Mouse (Mus musculus) heart, embryonic 10.5 days (tissue): ENCODE data around the gene Ccdc158. TPM values are rescaled to one million over a fixed set of nuclear protein-coding genes. Genes with fewer than 3 reads are reported as not detected.

Experiments used
- DNase-seq: peaks from one replicate; pipeline ENCODE4 v3.0.0-alpha.2; 2017; ENCODE audit warnings: low spot score
- H3K27ac ChIP-seq: fragments of 300-500 bp; sonication (generic); 2 replicates; pipeline ENCODE4 v1.5.1; 2016; ENCODE audit warnings: mild to moderate bottlenecking
- H3K27me3 ChIP-seq: fragments of 300-500 bp; sonication (generic); 2 replicates; pipeline ENCODE4 v1.6.1; 2016; ENCODE audit warnings: mild to moderate bottlenecking; ENCODE audit not compliant: poor library complexity, insufficient read depth, severe bottlenecking
- H3K36me3 ChIP-seq: fragments of 300-500 bp; sonication (generic); 2 replicates; pipeline ENCODE4 v1.6.1; 2016; ENCODE audit warnings: mild to moderate bottlenecking, moderate library complexity
- H3K4me1 ChIP-seq: fragments of 300-500 bp; sonication (generic); 2 replicates; pipeline ENCODE4 v1.6.1; 2016; ENCODE audit warnings: mild to moderate bottlenecking
- H3K4me3 ChIP-seq: fragments of 300-500 bp; sonication (generic); 2 replicates; pipeline ENCODE4 v1.5.1; 2016; ENCODE audit warnings: mild to moderate bottlenecking, moderate library complexity
- H3K9me3 ChIP-seq: fragments of 300-500 bp; sonication (generic); 2 replicates; pipeline ENCODE4 v1.6.1; 2016; ENCODE audit warnings: mild to moderate bottlenecking, moderate library complexity
- WGBS: fragments of 180-500 bp; shearing (Covaris S2); methylation state at CpG from one replicate; pipeline ENCODE4 v1.1.7; 2016; 5-methylcytosine and 5-hydroxymethylcytosine counted together
- polyA plus RNA-seq: library from polyadenylated mRNA; unstranded; fragments of >200 nt; fragmentation: Nextera tagmentation; extraction: Ambion mirVana; gene quantifications from 2 replicates; pipeline ENCODE4 v1.2.1, GENCODE M21; 2016

Gene Ccdc158
- polyA plus RNA-seq, 1 experiment from 2014 or later: 0.90 TPM

GRCm38 (mm10) chr5:92682621-92683348 lies 7.7 kb upstream of the Ccdc158 start:
- Histone ChIP-seq H3K9me3 (no peaks in the 10 kb centered on the region), H3K27ac (peak overlapping the region; percentile 90), H3K36me3 (no peaks in the 10 kb centered on the region), H3K4me1 (peaks cover 6% of the 10 kb centered on the region; the same call in 1 of the 2 replicates), H3K4me3 (peak overlapping the region; percentile 71), H3K27me3 (peaks cover 6% of the 10 kb centered on the region; the same call in 1 of the 2 replicates)
- DNase-seq: no peak
- under 1% methylated on average over 39 of the region's 39 CpGs for WGBS

GRCm38 (mm10) chr5:92681861-92682260 lies 6.8 kb upstream of the Ccdc158 start:
- 92% methylated on average over 10 of the region's 10 CpGs for WGBS
- peaks cover 6% of the 10 kb centered on the region; the same call in 1 of the 2 replicates for H3K4me1 ChIP-seq
- H3K27ac ChIP-seq: no peak overlapping the region
- H3K27me3 ChIP-seq: peaks cover 6% of the 10 kb centered on the region; the same call in 1 of the 2 replicates
- no peaks in the 10 kb centered on the region for H3K9me3 ChIP-seq
- H3K4me3 ChIP-seq: no peak overlapping the region
- H3K36me3 ChIP-seq: no peaks in the 10 kb centered on the region
- DNase-seq: no peak

- 32% methylated on average over 4 of the region's 4 CpGs for WGBS
- DNase-seq: no peak
- Histone ChIP-seq H3K27me3 (peaks cover 6% of the 10 kb centered on the region; the same call in 1 of the 2 replicates), H3K4me1 (peaks cover 21% of the 10 kb centered on the region), H3K27ac (no peak overlapping the region), H3K9me3 (no peaks in the 10 kb centered on the region), H3K4me3 (no peak overlapping the region), H3K36me3 (no peaks in the 10 kb centered on the region)
Observed at GRCm38 (mm10) chr5:92679441-92679840, 4.4 kb upstream of the Ccdc158 start.

DNA sequence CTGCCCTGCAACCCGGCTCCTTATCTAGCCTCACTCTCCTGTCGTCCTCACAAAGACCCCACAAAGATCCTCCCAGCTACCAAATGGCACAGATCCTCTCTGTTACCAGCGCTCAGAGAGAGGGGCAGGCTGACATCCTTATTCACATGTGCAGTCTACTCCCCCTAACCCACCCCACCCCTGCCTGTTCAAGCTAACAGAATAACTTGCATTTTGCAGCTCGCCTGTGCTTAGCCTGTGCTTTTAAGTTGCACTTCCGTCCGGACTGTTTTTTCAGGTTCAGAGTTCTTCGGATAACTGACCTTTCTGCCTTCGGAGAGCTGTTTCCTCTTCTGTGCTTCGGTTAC lies 476 bp upstream of the Ccdc158 start:
- DNase-seq: no peak
- Histone ChIP-seq H3K9me3 (no peaks in the 10 kb centered on the region), H3K27ac (peak overlapping the region; percentile 83), H3K4me1 (peaks cover 16% of the 10 kb centered on the region), H3K27me3 (no peaks in the 10 kb centered on the region), H3K36me3 (no peaks in the 10 kb centered on the region), H3K4me3 (peak overlapping the region; percentile 65)
- WGBS: 3% methylated on average over 9 of the region's 9 CpGs

DNA sequence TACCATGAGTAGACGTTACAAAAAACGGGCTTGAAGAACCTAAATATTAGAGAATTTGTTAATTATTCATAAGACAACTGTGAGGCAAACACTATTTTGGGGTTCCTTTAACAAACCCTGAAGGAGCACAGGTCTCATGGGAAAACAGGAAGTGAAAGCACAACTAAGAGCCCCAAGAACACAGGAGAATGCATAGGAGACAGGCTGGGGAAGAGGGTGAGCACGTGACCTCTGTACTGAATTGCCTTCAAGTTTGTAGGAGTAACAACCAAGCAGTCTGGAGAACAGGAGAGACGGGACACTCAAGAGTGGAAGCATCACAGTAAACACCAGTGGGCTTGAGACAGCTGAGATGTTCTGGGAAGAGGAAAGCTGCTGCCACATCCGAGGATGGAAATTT lies 8.2 kb downstream of the Ccdc158 start:
- DNase-seq: peak; percentile 59
- Histone ChIP-seq H3K4me3 (no peak overlapping the region), H3K27me3 (no peaks in the 10 kb centered on the region), H3K4me1 (no peaks in the 10 kb centered on the region), H3K9me3 (no peaks in the 10 kb centered on the region), H3K36me3 (no peaks in the 10 kb centered on the region), H3K27ac (no peak overlapping the region)
- WGBS: 79% methylated on average over 5 of the region's 5 CpGs

DNA sequence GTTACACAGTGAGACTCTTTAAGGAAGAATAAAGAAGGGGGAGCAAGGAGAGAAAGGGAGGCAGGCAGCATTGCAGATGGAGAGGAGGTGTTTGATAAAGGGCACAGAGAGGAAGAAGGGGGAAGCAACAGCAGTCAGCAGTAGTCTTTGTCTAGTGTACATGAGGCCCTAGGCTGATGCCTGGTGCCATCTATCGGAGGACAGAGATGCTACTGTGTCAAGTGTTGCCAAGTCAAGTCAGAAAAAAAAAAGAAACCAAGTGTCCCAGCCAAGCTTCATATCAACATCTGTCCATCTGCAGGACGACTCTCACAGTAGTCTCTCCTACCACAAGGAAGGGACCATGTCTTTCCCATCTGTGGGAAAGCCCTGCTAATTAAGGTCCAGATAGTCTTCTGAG lies 10.8 kb downstream of the Ccdc158 start:
- Histone ChIP-seq H3K9me3 (no peaks in the 10 kb centered on the region), H3K27ac (no peak overlapping the region), H3K4me1 (no peaks in the 10 kb centered on the region), H3K36me3 (no peaks in the 10 kb centered on the region), H3K4me3 (no peak overlapping the region), H3K27me3 (no peaks in the 10 kb centered on the region)
- DNase-seq: no peak
- 55% methylated on average over 2 of the region's 2 CpGs for WGBS

GRCm38 (mm10) chr5:92656256-92656655 lies 18.8 kb downstream of the Ccdc158 start:
- H3K4me3 ChIP-seq: no peak overlapping the region
- WGBS: 9% methylated on average over 1 of the region's 1 CpGs
- no peak for DNase-seq

DNA sequence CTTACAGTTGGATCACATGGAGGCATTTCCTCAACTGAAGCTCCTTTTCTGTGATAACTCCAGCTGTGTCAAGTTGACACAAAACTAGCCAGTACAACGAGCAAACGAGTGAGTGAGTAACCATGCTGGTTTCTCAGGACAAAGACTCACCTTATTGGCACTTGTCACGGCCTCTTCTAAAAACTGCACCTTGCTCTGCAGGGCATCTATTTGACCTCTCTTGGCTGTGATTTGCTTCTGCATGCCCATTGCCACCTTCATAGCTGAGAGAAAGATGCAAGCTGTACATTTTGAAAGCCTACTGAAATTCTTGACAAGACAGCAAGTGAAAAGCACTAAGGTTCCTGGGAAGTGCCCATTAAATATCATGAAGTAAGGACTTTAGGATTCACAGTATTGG lies 34.2 kb downstream of the Ccdc158 start:
- H3K27me3 ChIP-seq: no peaks in the 10 kb centered on the region
- 0 out of 2 replicates have a peak, but pooled peaks cover 3% of the 10 kb centered on the region for H3K4me1 ChIP-seq
- no peaks in the 10 kb centered on the region for H3K36me3 ChIP-seq
- no peaks in the 10 kb centered on the region for H3K9me3 ChIP-seq
- WGBS: 81% methylated on average over 3 of the region's 3 CpGs
- H3K27ac ChIP-seq: no peak overlapping the region
- peak; percentile 42 for DNase-seq
- H3K4me3 ChIP-seq: no peak overlapping the region

More at GRCm38 (mm10) chr5:92656256-92656655, 18.8 kb downstream of the Ccdc158 start:
- Histone ChIP-seq H3K27me3 (no peaks in the 10 kb centered on the region), H3K27ac (no peak overlapping the region), H3K36me3 (no peaks in the 10 kb centered on the region), H3K4me1 (no peaks in the 10 kb centered on the region), H3K9me3 (no peaks in the 10 kb centered on the region)

DNA sequence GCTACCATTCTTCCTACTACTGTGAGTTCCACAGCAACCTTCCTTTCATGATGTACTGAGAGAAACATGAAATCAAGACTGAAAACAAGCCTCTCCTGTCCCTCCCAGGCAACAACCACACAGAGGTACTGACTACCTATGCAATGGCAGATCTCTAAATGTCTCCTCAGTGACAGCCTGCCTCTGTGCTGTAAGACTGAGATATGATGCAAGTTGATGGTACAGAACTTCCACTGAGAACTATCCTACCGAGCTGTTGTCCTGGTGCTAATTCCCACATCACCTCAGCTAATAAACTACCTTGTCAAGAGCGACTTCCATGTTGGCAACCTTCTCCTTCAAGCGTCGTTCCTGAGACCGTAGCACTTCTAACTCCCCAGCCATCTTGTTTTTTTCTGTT lies 39.2 kb downstream of the Ccdc158 start:
- no peaks in the 10 kb centered on the region for H3K36me3 ChIP-seq
- 87% methylated on average over 5 of the region's 5 CpGs for WGBS

DNA sequence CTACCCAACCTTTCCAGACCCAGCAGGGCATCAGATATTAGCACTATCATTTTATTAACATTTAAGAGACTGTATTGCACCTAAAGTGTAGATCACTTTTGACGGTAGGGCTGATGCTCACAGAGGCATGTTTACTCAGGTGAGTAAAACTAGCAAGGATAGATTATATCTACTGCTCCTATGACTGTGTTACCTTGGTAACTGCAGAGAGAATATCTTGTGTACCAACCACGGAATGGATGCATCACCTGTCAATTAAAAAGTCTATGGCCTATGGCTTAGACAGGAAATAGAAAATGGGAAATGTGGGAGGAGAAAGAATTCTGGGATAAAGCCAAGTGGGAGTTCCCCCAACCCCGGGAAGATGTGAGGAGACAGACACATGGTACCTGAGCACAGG lies 40.2 kb downstream of the Ccdc158 start:
- Histone ChIP-seq H3K9me3 (no peaks in the 10 kb centered on the region), H3K4me3 (no peak overlapping the region), H3K27ac (no peak overlapping the region), H3K4me1 (no peaks in the 10 kb centered on the region), H3K36me3 (no peaks in the 10 kb centered on the region), H3K27me3 (no peaks in the 10 kb centered on the region)
- DNase-seq: peak; percentile 2
- 78% methylated on average over 3 of the region's 3 CpGs for WGBS

More for the DNA sequence above, 39.2 kb downstream of the Ccdc158 start:
- H3K27me3 ChIP-seq: no peaks in the 10 kb centered on the region
- no peak overlapping the region for H3K27ac ChIP-seq
- H3K4me1 ChIP-seq: no peaks in the 10 kb centered on the region
- H3K4me3 ChIP-seq: no peak overlapping the region
- no peaks in the 10 kb centered on the region for H3K9me3 ChIP-seq
- DNase-seq: peak; percentile 56

DNA sequence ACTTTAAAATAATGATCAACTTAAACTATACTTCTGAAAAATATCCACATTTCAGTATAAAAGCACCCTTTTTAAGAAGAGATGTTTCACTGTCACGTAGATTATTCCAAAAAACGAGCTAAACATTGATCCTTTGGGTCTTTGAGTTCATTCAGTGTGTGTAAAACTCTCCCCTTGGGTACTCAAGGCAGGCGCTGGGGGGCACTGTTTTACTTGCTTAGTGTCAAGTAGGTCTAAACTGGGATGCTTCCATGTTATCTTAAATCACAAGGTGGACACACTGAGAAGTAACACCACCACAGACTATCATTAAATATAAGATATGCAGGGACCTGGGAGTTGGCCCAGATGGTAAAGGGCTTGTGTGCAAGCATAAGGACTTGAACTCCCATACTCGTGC lies 41.5 kb downstream of the Ccdc158 start:
- Histone ChIP-seq H3K27ac (no peak overlapping the region), H3K4me1 (peaks cover 6% of the 10 kb centered on the region; the same call in 1 of the 2 replicates), H3K36me3 (no peaks in the 10 kb centered on the region), H3K4me3 (no peak overlapping the region), H3K9me3 (no peaks in the 10 kb centered on the region), H3K27me3 (no peaks in the 10 kb centered on the region)
- 50% methylated on average over 4 of the region's 4 CpGs for WGBS
- DNase-seq: no peak

DNA sequence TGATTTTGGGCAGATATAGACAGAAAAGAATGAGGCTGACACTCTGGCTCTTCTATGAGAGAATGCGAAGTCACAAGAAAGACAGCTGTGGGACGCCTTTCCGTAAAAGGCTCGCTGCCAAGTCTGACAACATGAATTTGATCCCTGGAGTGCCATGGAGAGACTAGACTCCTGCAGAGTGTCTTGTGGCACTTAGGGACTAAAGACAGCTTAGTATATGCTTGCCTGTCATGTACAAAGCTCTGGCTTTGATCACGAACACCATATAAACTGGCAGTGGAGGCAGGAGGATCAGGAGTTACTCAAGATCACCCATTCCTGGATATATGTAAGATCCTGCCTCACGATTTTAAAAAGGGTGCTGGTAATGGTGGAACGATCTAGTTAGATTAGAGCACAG lies 47.2 kb downstream of the Ccdc158 start:
- no peaks in the 10 kb centered on the region for H3K36me3 ChIP-seq
- peak overlapping the region; percentile 78 for H3K27ac ChIP-seq
- 36% methylated on average over 7 of the region's 7 CpGs for whole genome bisulfite sequencing
- no peaks in the 10 kb centered on the region for H3K27me3 ChIP-seq
- DNase-seq: peak; percentile 88
- H3K4me3 ChIP-seq: no peak overlapping the region
- no peaks in the 10 kb centered on the region for H3K9me3 ChIP-seq
- peaks cover 10% of the 10 kb centered on the region; the same call in 1 of the 2 replicates for H3K4me1 ChIP-seq

DNA sequence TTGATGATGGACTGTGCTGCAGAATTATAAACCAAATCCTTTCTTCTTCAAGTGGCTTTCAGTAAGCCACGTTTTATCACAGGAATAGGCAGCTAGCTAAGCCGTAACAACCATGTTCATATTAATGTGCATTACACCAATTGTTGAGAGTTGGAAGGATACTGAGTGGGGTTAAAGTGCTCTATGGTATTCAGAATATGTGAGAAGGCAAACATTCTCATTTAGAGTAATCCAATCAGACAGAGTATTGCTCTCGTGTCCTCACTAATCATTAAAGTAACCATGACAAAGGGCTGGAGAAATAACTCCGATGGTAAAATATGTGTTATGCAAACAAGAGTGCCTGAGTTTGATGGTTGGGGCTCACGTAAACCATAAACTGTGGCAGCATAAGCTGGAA lies 53.2 kb downstream of the Ccdc158 start:
- 89% methylated on average over 5 of the region's 5 CpGs for WGBS
- no peaks in the 10 kb centered on the region for H3K4me1 ChIP-seq
- no peaks in the 10 kb centered on the region for H3K36me3 ChIP-seq
- no peak overlapping the region for H3K27ac ChIP-seq
- H3K27me3 ChIP-seq: no peaks in the 10 kb centered on the region
- no peak for DNase-seq
- H3K4me3 ChIP-seq: no peak overlapping the region
- H3K9me3 ChIP-seq: no peaks in the 10 kb centered on the region

DNA sequence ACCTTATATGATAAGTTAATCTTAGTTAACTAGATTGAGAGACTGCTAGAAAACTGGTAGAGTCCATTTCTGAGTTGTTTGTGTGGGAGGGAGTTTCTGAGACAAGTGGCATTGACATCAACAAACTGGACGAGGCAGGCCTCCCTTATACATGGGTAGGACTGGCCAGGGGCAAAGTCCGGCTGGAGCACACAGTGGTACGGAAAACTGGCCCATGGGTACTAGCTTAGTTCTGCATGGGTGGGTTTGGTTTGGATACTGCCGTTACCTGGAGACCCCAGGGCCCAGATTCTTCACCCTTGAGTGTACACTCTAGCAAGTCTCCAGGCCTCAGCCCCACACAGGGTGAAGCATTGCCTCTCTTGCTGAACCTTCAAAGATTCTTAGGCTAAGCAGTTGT lies 62.3 kb downstream of the Ccdc158 start:
- Histone ChIP-seq H3K27ac (no peak overlapping the region), H3K4me1 (no peaks in the 10 kb centered on the region), H3K36me3 (no peaks in the 10 kb centered on the region), H3K27me3 (no peaks in the 10 kb centered on the region), H3K9me3 (no peaks in the 10 kb centered on the region), H3K4me3 (no peak overlapping the region)
- DNase-seq: no peak
- 88% methylated on average over 4 of the region's 4 CpGs for WGBS
